Mouse (Mus musculus) cortical plate, adult 2 months (tissue): ENCODE results near the gene Stk39. TPM values are rescaled to one million over a fixed set of nuclear protein-coding genes. Genes with fewer than 3 reads are reported as not detected.

Source experiments
- H3K27ac ChIP-seq: fragments of 200-500 bp; 2 replicates; pipeline ENCODE4 v1.5.1; 2012; ENCODE audit warnings: low read length, control low read depth, inconsistent platforms; ENCODE audit not compliant: insufficient read depth
- H3K4me1 ChIP-seq: fragments of 200-500 bp; 2 replicates; pipeline ENCODE4 v1.6.1; 2011; ENCODE audit warnings: low read length; ENCODE audit not compliant: control insufficient read depth, insufficient read depth
- H3K4me3 ChIP-seq: fragments of 200-500 bp; 2 replicates; pipeline ENCODE4 v1.5.1; 2011; ENCODE audit warnings: mild to moderate bottlenecking, low read length, control low read depth; ENCODE audit not compliant: insufficient read depth
- CTCF ChIP-seq: fragments of 200-500 bp; IDR thresholded peaks from 2 replicates; pipeline ENCODE4 v1.5.1; 2011; ENCODE audit warnings: mild to moderate bottlenecking, control low read depth, low read length; ENCODE audit not compliant: insufficient read depth; ENCODE audit errors: extremely low read depth
- POLR2A ChIP-seq: fragments of 200-500 bp; IDR thresholded peaks from 2 replicates; pipeline ENCODE4 v1.6.1; 2011; ENCODE audit warnings: mild to moderate bottlenecking, low read length, control low read depth; ENCODE audit not compliant: insufficient read depth; ENCODE audit errors: extremely low read depth
- polyA plus RNA-seq: library from polyadenylated mRNA; depleted of rRNA; stranded (reverse); fragments of >200 nt; gene quantifications from 2 replicates; pipeline ENCODE4 v1.2.3, GENCODE M21; 2012

The Stk39 gene
- polyA plus RNA-seq, 1 experiment: 32.7 TPM

GRCm38 (mm10) chr2:68411201-68411600, 60.9 kb downstream of the Stk39 start:
- Histone ChIP-seq H3K4me1 (peaks cover 7% of the 10 kb centered on the region), H3K27ac (peak overlapping the region; percentile 8; the same call in 1 of the 2 replicates), H3K4me3 (no peak overlapping the region)
- no peak for TF ChIP-seq POLR2A
- no peak for TF ChIP-seq CTCF

GRCm38 (mm10) chr2:68409640-68410215, 62.3 kb downstream of the Stk39 start:
- H3K4me1 ChIP-seq: peaks cover 12% of the 10 kb centered on the region
- H3K4me3 ChIP-seq: no peak overlapping the region
- H3K27ac ChIP-seq: no peak overlapping the region
- TF ChIP-seq POLR2A: no peak

GRCm38 (mm10) chr2:68408271-68408980, 63.6 kb downstream of the Stk39 start:
- H3K4me3 ChIP-seq: no peak overlapping the region
- TF ChIP-seq CTCF (no peak), POLR2A (no peak)
- peaks cover 9% of the 10 kb centered on the region for H3K4me1 ChIP-seq
- H3K27ac ChIP-seq: 0 out of 2 replicates have a peak overlapping the region, but pooled peaks have one; percentile 22

- Histone ChIP-seq H3K27ac (peak overlapping the region; percentile 4; the same call in 1 of the 2 replicates), H3K4me1 (peaks cover 9% of the 10 kb centered on the region), H3K4me3 (no peak overlapping the region)
- TF ChIP-seq POLR2A: no peak
- no peak for TF ChIP-seq CTCF
Measured at GRCm38 (mm10) chr2:68407179-68407950, 64.7 kb downstream of the Stk39 start.

- Histone ChIP-seq H3K27ac (peak overlapping the region; percentile 4; the same call in 1 of the 2 replicates), H3K4me3 (no peak overlapping the region), H3K4me1 (peaks cover 9% of the 10 kb centered on the region)
- TF ChIP-seq CTCF: no peak
- TF ChIP-seq POLR2A: no peak
Measured at GRCm38 (mm10) chr2:68406571-68407074, 65.4 kb downstream of the Stk39 start.

- Histone ChIP-seq H3K4me3 (no peak overlapping the region), H3K27ac (no peak overlapping the region), H3K4me1 (peaks cover 7% of the 10 kb centered on the region)
- TF ChIP-seq CTCF: no peak
- no peak for TF ChIP-seq POLR2A
Measured at GRCm38 (mm10) chr2:68405163-68405715, 66.8 kb downstream of the Stk39 start.

- no peak overlapping the region for H3K4me3 ChIP-seq
- H3K4me1 ChIP-seq: peaks cover 7% of the 10 kb centered on the region
- TF ChIP-seq POLR2A (no peak), CTCF (no peak)
- H3K27ac ChIP-seq: no peak overlapping the region; the same call in 1 of the 2 replicates
Measured at GRCm38 (mm10) chr2:68404274-68405162, 67.5 kb downstream of the Stk39 start.

GRCm38 (mm10) chr2:68393611-68394549, 78.2 kb downstream of the Stk39 start:
- Histone ChIP-seq H3K4me3 (no peak overlapping the region), H3K4me1 (peaks cover 2% of the 10 kb centered on the region; the same call in 1 of the 2 replicates), H3K27ac (no peak overlapping the region)
- TF ChIP-seq POLR2A (no peak), CTCF (no peak)
